Mouse (Mus musculus) stomach, embryonic 16.5 days (tissue): ENCODE measurements around the gene Rpl32. TPM values are rescaled to one million over a fixed set of nuclear protein-coding genes. Genes with fewer than 3 reads are reported as not detected.
"Not testable (repeated sequence)": the region's sequence is repeated elsewhere in the genome, so short reads cannot be mapped to it uniquely, and the experiment has no call there.

ENCODE experiments used
- ATAC-seq: fragments of 200-750 bp; cut with Nextera tagmentation; 2 replicates; pipeline ENCODE4 v1.8.0; 2017; ENCODE audit warnings: moderate number of reproducible peaks, moderate TSS enrichment; ENCODE audit not compliant: insufficient read depth, low FRiP score
- H3K27ac ChIP-seq: fragments of 300-500 bp; sonication (generic); 2 replicates; pipeline ENCODE4 v1.5.1; 2014; ENCODE audit warnings: low read length
- H3K27me3 ChIP-seq: fragments of 300-500 bp; sonication (generic); 2 replicates; pipeline ENCODE4 v1.6.1; 2014; ENCODE audit warnings: low read length, control low read depth, mixed read lengths; ENCODE audit not compliant: control insufficient read depth, insufficient read depth
- H3K36me3 ChIP-seq: fragments of 300-500 bp; sonication (generic); 2 replicates; pipeline ENCODE4 v1.6.1; 2014; ENCODE audit warnings: low read length; ENCODE audit not compliant: control insufficient read depth, insufficient read depth
- H3K4me1 ChIP-seq: fragments of 300-500 bp; sonication (generic); 2 replicates; pipeline ENCODE4 v1.6.1; 2014; ENCODE audit warnings: low read length, control low read depth, mixed read lengths; ENCODE audit not compliant: control insufficient read depth, insufficient read depth
- H3K4me2 ChIP-seq: fragments of 300-500 bp; sonication (generic); 2 replicates; pipeline ENCODE4 v1.6.1; 2014; ENCODE audit warnings: low read depth, low read length, mixed read lengths
- H3K4me3 ChIP-seq: fragments of 300-500 bp; sonication (generic); replicated peaks from 2 replicates; pipeline ENCODE4 v1.5.1; 2014; ENCODE audit warnings: mild to moderate bottlenecking, low read length
- H3K9ac ChIP-seq: fragments of 300-500 bp; sonication (generic); 2 replicates; pipeline ENCODE4 v1.6.1; 2014; ENCODE audit warnings: low read length
- H3K9me3 ChIP-seq: fragments of 300-500 bp; sonication (generic); replicated peaks from 2 replicates; pipeline ENCODE4 v1.6.1; 2016; ENCODE audit warnings: low read length, control low read depth; ENCODE audit not compliant: control insufficient read depth
- WGBS: fragments of 180-500 bp; shearing (Covaris S2); extraction: QIAGEN DNeasy Blood & Tissue Kit; methylation state at CpG from one replicate; pipeline ENCODE4 v1.1.7; 2014; 5-methylcytosine and 5-hydroxymethylcytosine counted together
- polyA plus RNA-seq: library from polyadenylated mRNA; unstranded; fragments of >200 nt; fragmentation: Nextera tagmentation; extraction: Ambion mirVana; gene quantifications from 2 replicates; pipeline ENCODE4 v1.2.1, GENCODE M21; 2015

The Rpl32 gene
- polyA plus RNA-seq, 1 experiment from 2014 or later, result 2,115 TPM

DNA sequence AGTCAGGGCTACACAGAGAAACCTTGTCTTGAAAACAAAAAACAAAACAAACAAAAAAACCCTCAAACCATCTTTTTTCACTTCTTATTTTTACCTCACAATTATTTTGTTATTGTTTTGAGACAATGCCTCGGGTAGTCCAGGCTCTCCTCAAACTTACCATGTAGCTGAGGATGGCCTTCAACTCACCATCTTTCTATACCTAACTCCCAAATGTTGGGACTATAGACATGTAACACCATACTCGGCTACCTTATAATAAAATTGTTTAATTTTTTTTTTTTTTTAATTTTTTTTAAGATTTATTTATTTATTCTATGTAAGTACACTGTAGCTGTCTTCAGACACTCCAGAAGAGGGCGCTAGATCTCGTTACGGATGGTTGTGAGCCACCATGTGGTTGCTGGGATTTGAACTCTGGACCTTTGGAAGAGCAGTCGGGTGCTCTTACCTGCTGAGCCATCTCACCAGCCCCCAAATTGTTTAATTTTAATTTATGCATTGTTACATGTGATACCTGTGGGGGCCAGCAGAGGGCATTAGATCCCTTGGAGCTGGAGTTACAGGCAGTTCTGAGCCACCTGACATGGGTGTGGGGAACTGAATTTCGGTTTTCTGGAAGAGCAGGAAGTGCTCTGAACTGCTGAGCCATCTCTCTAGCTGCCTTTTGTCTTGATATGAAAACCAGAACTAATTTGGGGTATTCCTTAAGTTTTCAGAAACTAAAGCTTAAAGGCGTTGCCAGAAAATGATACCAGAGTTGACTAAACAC lies 38.3 kb upstream of the Rpl32 start:
- Histone ChIP-seq H3K4me1 (no peaks in the 10 kb centered on the region), H3K36me3 (peaks cover 10% of the 10 kb centered on the region; the same call in 1 of the 2 replicates), H3K27ac (0 out of 2 replicates have a peak overlapping the region, but pooled peaks have one; percentile 16), H3K9me3 (no peaks in the 10 kb centered on the region), H3K27me3 (no peaks in the 10 kb centered on the region), H3K4me2 (no peak overlapping the region), H3K9ac (no peak overlapping the region), H3K4me3 (no peak overlapping the region)
- ATAC-seq, result no peak
- 50% methylated on average over 5 of the region's 8 CpGs for WGBS

DNA sequence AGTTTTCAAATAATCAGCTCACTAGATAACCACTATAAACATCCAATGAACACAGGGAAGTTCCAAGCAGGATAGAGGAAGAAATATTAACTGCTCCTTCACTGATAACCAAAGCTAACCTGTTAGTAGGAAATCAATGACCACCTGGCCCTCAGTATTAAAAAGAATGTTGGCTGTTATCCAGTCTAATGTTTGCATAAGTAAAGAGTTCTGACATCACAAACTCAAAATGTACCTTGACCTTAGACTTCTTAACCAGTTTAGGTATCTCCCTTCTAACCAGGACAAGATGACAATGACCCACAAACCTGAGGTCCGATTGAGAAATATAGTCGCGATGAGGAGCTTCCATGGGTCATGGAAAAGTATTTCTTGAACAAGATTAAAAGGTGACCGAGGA lies 36.5 kb upstream of the Rpl32 start:
- H3K36me3 ChIP-seq, result peaks cover 5% of the 10 kb centered on the region; the same call in 1 of the 2 replicates

DNA sequence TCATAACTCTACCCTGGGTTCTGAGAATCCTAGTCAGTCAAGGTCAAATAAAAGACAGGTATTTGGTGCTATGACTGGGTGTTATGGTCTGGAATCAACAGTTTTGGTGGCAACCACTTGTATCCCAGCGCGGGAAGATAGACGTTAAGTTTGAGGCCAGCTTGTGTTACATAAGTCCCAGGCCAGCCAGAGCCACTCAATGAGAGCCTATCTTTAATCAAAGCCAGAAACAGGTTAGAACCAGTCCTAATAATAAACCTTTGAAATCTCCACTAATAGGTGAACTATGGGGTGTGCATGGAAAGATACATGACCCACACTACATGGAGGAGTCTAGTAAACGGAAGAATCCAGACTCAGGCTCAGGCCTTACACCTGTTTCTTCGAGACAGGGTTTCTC lies 30.2 kb upstream of the Rpl32 start:
- WGBS, result 66% methylated on average over 5 of the region's 5 CpGs
- H3K27ac ChIP-seq, result no peak overlapping the region
- H3K9me3 ChIP-seq, result no peaks in the 10 kb centered on the region
- H3K4me2 ChIP-seq, result peak overlapping the region; percentile 66
- 0 out of 2 replicates have a peak, but pooled peaks cover 5% of the 10 kb centered on the region for H3K36me3 ChIP-seq
- peak overlapping the region; percentile 40; the same call in 1 of the 2 replicates for H3K4me3 ChIP-seq
- no peak for ATAC-seq
- no peak overlapping the region for H3K9ac ChIP-seq
- no peaks in the 10 kb centered on the region for H3K27me3 ChIP-seq
- H3K4me1 ChIP-seq, result peaks cover 4% of the 10 kb centered on the region

More for the DNA sequence above, 36.5 kb upstream of the Rpl32 start:
- H3K9ac ChIP-seq, result no peak overlapping the region
- no peak for ATAC-seq
- WGBS, result 90% methylated on average over 4 of the region's 4 CpGs
- H3K4me2 ChIP-seq, result no peak overlapping the region
- no peaks in the 10 kb centered on the region for H3K27me3 ChIP-seq
- no peaks in the 10 kb centered on the region for H3K4me1 ChIP-seq
- no peaks in the 10 kb centered on the region for H3K9me3 ChIP-seq
- no peak overlapping the region for H3K4me3 ChIP-seq
- H3K27ac ChIP-seq, result no peak overlapping the region

DNA sequence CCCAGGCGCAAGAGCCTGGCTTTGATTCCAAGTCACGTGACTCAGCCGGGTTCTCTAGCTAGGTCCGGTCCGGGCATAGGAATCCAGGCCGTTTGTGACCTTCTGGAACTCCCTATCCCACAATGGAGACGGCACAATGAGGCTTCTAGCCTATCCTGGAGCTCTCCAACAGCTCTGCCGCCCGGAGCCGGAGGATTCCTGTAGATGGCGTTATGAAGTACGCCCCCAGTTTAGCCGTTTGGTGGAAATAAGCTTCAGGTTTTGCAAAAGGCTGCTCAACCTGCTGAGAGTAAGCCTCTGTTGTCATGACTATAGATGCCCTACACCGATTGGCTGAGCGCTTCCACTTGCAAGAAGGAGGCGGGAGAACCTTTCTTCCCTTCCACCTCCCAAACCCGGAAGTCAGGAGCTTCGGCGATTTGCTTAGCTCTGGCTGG lies 29.6 kb upstream of the Rpl32 start, which contains the start of gene Efcab12:
TSS of gene Efcab12 (minus strand) at position 252 of the 437 bp plus-strand sequence.
- Histone ChIP-seq H3K27ac (no peak within 1 kb of the TSS), H3K4me2 (peak within 1 kb of the TSS; percentile 66), H3K9me3 (no peaks in the 10 kb centered on the region), H3K36me3 (0 out of 2 replicates have a peak, but pooled peaks cover 5% of the 10 kb centered on the region), H3K9ac (peak within 1 kb of the TSS; percentile 43), H3K4me3 (peak within 1 kb of the TSS; percentile 40), H3K27me3 (no peaks in the 10 kb centered on the region), H3K4me1 (peaks cover 4% of the 10 kb centered on the region)
- 1% methylated on average over 19 of the region's 19 CpGs for WGBS
- ATAC-seq, result peak; percentile 92

DNA sequence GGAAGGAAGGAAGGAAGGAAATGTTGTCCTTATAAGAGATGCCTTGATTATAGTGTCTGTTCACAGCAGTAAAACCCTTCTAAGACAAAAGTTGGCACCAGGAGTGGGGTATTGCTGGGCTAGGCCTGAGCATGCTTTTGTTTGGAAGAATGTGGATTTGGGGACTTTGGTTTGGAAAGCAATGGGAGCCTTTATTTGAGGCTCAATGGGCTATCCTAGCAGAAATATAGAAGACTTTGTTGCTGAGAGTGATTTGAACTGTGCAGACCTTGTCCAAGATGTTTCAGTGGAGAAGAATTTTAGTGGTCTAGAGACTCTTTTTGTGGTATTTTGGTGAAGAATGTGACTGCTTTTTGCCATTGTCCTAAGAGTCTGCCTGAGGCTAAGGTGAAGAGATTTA lies 25.3 kb upstream of the Rpl32 start:
- Histone ChIP-seq H3K27me3 (no peaks in the 10 kb centered on the region), H3K27ac (no peak overlapping the region), H3K4me2 (no peak overlapping the region), H3K4me3 (no peak overlapping the region), H3K9me3 (no peaks in the 10 kb centered on the region), H3K9ac (no peak overlapping the region), H3K36me3 (no peaks in the 10 kb centered on the region), H3K4me1 (peaks cover 4% of the 10 kb centered on the region)
- ATAC-seq, result no peak

DNA sequence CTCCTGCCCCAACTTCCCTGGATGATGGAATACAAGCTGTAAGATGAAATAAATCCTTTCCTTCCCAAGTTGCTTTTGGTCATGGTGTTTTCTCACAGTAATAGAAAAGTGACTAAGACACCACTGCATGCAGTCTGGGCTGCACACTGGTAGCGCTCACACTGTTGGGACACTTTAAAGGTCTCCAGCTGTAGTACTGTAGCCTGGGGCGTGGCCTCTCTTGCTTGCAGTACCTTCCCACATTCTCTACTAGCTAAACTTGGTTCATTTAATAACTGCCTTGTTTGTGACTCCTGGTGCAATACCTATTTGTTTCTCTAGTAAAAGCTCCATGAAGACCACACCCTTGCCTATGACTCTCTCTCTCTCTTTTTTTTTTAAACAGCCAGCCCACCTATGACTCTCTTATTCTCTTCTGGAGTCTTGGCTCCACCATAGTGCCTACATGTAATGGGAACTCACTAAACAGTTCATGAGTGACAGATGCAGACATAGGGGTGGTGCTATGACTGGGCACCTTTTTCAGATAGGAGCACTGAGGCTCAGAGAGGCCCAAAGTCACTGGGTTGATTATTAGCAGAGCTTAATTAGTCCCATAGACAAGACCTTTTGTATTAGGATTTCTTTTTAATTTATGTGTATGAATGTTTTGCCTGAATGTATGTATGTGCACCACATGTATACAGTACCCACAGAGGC lies 23.8 kb upstream of the Rpl32 start:
- H3K4me2 ChIP-seq, result no peak overlapping the region
- no peaks in the 10 kb centered on the region for H3K27me3 ChIP-seq
- H3K4me3 ChIP-seq, result no peak overlapping the region
- no peak overlapping the region for H3K9ac ChIP-seq
- no peaks in the 10 kb centered on the region for H3K36me3 ChIP-seq
- H3K27ac ChIP-seq, result no peak overlapping the region
- no peaks in the 10 kb centered on the region for H3K4me1 ChIP-seq
- ATAC-seq, result no peak
- no peaks in the 10 kb centered on the region for H3K9me3 ChIP-seq
- 87% methylated on average over 2 of the region's 2 CpGs for WGBS

DNA sequence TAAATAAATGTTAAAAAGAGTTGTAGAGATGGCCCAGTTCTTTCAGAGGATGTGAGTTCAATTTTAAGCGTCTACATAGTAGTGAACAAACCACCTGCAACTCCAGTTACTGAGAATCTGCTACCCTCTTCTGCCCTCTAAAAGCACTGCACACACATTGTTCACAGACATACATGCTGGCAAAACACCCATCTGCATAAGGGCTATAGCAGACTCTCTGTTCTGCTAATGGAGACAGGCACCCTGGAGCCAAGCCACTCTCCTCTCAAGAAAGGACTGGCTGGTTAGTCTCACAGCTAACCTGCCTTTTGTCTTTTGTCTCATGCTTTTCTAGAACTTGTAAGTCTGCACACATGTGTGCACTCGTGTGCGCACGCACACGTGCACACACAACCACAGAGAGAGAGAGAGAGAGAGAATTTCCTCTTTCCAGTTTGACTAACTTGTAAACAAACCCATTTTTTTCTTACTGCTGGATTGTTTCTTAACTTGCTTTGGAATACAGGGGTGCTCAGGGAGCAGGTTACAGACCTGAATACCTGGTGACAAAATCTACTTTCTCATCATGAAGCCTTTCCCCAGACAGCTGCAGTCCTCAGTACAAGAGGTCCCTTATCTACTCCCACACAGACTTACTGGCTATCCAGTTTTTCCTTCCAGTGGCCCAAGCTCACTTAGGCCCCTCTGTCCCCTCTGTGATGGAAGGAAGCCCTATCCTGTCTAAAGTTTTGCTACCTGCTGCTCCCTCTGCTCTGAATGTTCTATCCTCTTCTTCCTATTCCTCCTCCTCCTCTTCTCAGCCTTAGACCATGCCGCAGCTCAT lies 22.4 kb upstream of the Rpl32 start:
- Histone ChIP-seq H3K4me1 (no peaks in the 10 kb centered on the region), H3K36me3 (no peaks in the 10 kb centered on the region), H3K9me3 (no peaks in the 10 kb centered on the region), H3K27ac (no peak overlapping the region), H3K4me3 (no peak overlapping the region), H3K4me2 (no peak overlapping the region), H3K27me3 (no peaks in the 10 kb centered on the region), H3K9ac (no peak overlapping the region)
- no peak for ATAC-seq
- WGBS, result 81% methylated on average over 6 of the region's 6 CpGs

DNA sequence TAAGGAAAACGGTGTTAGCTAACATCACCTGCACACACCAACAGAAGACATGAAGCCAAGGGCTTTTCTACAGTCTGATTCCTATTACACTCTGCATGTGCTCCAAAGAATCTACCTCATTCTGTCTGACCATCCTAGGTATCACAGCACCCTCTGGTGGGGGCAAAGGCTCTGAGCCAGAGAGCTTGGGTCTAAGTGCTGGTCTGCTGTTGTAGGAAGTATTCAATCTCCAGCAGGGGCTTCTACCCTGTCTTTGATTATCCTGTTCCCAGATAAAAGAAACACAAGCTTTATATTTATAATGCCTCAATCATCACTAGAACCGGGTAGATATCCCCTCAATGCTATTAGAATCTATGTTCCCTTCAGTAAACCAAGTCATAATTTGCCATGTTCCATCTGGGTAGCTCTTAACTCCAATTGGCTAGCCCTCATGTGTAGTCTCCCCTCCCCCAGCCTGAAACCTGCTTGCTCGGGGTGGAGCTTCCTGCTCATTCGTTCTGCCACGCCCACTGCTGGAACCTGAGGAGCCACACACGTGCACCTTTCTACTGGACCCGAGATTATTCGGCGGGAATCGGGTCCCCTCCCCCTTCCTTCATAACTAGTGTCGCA lies 15.4 kb upstream of the Rpl32 start:
- peak overlapping the region; percentile 28; the same call in 1 of the 2 replicates for H3K4me2 ChIP-seq
- H3K27ac ChIP-seq, H3K9me3 ChIP-seq, H3K9ac ChIP-seq, H3K27me3 ChIP-seq, H3K36me3 ChIP-seq, H3K4me1 ChIP-seq, H3K4me3 ChIP-seq: not testable (repeated sequence)
- ATAC-seq, result peak; percentile 97
- WGBS, result 4% methylated on average over 5 of the region's 11 CpGs
